Mouse (Mus musculus) hindbrain, embryonic 14.5 days (tissue): Measurements from ENCODE around the gene Orai3. TPM values are rescaled to one million over a fixed set of nuclear protein-coding genes. Genes with fewer than 3 reads are reported as not detected.
A peak's percentile ranks its signal among the peaks of the same experiment; 100 is the strongest.

Source experiments
- ATAC-seq: fragments of 200-750 bp; cut with Nextera tagmentation; 2 replicates; pipeline ENCODE4 v1.8.0; 2017; ENCODE audit warnings: moderate number of reproducible peaks, mild to moderate bottlenecking, moderate TSS enrichment, moderate library complexity; ENCODE audit not compliant: low FRiP score
- DNase-seq: peaks from one replicate; pipeline ENCODE4 v3.0.0-alpha.2; 2015; ENCODE audit warnings: low spot score
- H3K27ac ChIP-seq: fragments of 300-500 bp; sonication (generic); 2 replicates; pipeline ENCODE4 v1.5.1; 2014; ENCODE audit warnings: mild to moderate bottlenecking, moderate library complexity
- H3K27me3 ChIP-seq: fragments of 300-500 bp; sonication (generic); 2 replicates; pipeline ENCODE4 v1.6.1; 2014; ENCODE audit warnings: mild to moderate bottlenecking, low read length, mixed read lengths; ENCODE audit not compliant: control insufficient read depth, insufficient read depth
- H3K36me3 ChIP-seq: fragments of 300-500 bp; sonication (generic); replicated peaks from 2 replicates; pipeline ENCODE4 v1.6.1; 2014; ENCODE audit not compliant: control insufficient read depth, insufficient read depth
- H3K4me1 ChIP-seq: fragments of 300-500 bp; sonication (generic); replicated peaks from 2 replicates; pipeline ENCODE4 v1.6.1; 2014; ENCODE audit warnings: antibody characterized with exemption, low read length, mixed read lengths; ENCODE audit not compliant: control insufficient read depth, insufficient read depth
- H3K4me2 ChIP-seq: fragments of 300-500 bp; sonication (generic); replicated peaks from 2 replicates; pipeline ENCODE4 v1.6.1; 2014; ENCODE audit warnings: mild to moderate bottlenecking, moderate library complexity
- H3K4me3 ChIP-seq: fragments of 300-500 bp; sonication (generic); replicated peaks from 2 replicates; pipeline ENCODE4 v1.5.1; 2014; ENCODE audit warnings: mild to moderate bottlenecking, low read length
- H3K9ac ChIP-seq: fragments of 300-500 bp; sonication (generic); 2 replicates; pipeline ENCODE4 v1.6.1; 2014
- H3K9me3 ChIP-seq: fragments of 300-500 bp; sonication (generic); 2 replicates; pipeline ENCODE4 v1.6.1; 2016; ENCODE audit warnings: low read length; ENCODE audit not compliant: control insufficient read depth
- WGBS: fragments of 180-500 bp; shearing (Covaris S2); extraction: QIAGEN DNeasy Blood & Tissue Kit; methylation state at CpG from one replicate; pipeline ENCODE4 v1.1.7; 2014; 5-methylcytosine and 5-hydroxymethylcytosine counted together
- polyA plus RNA-seq: library from polyadenylated mRNA; unstranded; fragments of >200 nt; fragmentation: Nextera tagmentation; extraction: Ambion mirVana; gene quantifications from 2 replicates; pipeline ENCODE4 v1.2.1, GENCODE M21; 2014

The Orai3 gene
- polyA plus RNA-seq, 1 experiment from 2014 or later: 7.3 TPM

DNA sequence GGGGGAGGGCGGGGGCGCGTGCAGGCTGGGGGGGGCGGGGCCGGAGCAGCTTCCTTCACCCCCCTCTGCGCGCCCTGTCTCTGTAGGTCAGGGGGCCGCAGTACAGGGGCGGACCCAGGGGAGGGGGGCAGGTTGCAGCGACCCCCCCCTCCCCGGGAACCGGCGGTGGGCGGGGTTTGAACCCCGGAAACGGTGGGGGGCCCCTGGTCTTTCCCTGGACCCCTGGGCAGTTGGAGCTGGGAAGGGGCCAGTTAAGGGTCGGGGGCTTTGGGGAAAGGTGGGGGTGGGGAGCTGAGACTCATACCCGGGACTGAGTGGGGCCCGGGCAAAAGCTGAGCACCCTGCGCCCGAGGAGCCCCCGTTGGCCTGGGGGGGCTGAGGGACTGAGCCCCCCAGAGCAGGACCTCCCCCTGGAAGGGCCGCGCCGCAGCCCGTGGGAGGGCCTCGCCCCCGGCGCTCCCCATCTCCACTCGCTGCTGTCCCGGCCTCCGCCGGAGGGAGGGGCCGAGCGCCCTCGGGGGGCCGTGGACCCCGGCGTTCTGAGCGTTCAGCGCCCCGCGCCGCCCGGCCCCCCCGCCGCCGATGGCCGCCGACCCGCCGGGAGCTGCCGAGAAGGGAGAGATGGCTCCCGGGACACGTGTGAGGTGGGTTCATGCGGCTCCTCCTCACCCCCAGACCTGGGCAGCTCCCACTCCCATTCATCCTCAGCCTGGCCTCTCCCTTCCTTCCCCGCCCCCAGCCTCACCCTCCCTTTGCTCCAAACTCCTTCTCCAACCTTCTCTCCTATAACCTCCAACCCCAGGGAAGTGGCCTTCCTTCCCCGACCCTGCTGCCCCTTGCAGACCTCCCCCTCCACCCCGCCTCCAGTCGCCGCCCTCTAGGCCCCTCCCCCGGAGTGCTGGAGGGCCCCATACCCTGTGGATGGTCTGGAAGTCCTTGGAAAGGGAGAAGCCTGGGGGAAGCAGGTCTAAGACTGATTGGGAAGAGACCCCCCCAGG lies 22.8 kb upstream of the Orai3 start:
- DNase-seq (no peak), ATAC-seq (no peak)
- H3K9me3 ChIP-seq: no peaks in the 10 kb centered on the region
- peak overlapping the region; percentile 90 for H3K9ac ChIP-seq
- H3K4me3 ChIP-seq: peak overlapping the region; percentile 92
- peaks cover 37% of the 10 kb centered on the region for H3K36me3 ChIP-seq
- 1% methylated on average over 41 of the region's 62 CpGs for WGBS
- H3K4me1 ChIP-seq: peaks cover 16% of the 10 kb centered on the region; the same call in 1 of the 2 replicates
- no peaks in the 10 kb centered on the region for H3K27me3 ChIP-seq
- peak overlapping the region; percentile 66 for H3K4me2 ChIP-seq
- H3K27ac ChIP-seq: peak overlapping the region; percentile 77

DNA sequence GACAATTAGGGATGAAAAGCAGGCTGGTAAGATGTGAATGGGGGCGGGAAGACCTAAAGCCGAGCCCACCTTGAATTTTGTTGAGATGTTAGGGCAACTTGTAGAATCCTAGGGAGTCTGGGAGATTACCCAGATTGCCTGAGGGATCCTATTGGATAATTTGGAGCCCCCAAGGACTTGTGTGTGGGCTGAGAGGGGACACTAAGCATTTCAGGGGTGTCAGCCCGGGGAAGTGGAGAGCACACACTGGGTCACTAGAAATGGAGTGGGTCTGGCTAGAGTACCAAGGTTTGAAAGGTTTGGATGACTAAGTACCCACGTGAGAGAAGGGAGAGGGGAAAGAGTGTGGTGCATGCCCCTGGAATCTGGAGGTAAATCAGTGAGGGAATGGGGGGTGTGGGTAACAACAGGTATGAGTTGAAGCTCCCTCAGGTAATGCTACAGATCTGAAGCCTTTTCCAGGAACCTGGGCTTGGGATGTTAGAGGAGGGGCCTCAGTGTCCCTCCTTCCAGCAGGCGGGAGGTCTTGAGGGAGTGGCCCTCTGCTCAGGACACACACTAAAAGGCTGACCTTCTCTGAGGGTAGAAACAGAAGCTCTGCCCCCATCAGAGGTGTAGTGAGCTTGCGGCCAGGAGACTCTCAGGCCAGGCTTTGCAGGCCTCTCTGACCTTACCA lies 21.9 kb upstream of the Orai3 start:
- WGBS: 45% methylated on average over 6 of the region's 6 CpGs
- Histone ChIP-seq H3K4me1 (peaks cover 16% of the 10 kb centered on the region; the same call in 1 of the 2 replicates), H3K9ac (peak overlapping the region; percentile 90), H3K36me3 (peaks cover 46% of the 10 kb centered on the region), H3K27ac (peak overlapping the region; percentile 77; the same call in 1 of the 2 replicates), H3K4me2 (peak overlapping the region; percentile 66), H3K9me3 (no peaks in the 10 kb centered on the region), H3K27me3 (no peaks in the 10 kb centered on the region), H3K4me3 (peak overlapping the region; percentile 92)
- no peak for ATAC-seq
- DNase-seq: no peak

- peaks cover 16% of the 10 kb centered on the region; the same call in 1 of the 2 replicates for H3K4me1 ChIP-seq
- no peaks in the 10 kb centered on the region for H3K9me3 ChIP-seq
- H3K4me3 ChIP-seq: peak overlapping the region; percentile 92; the same call in 1 of the 2 replicates
- 96% methylated on average over 28 of the region's 28 CpGs for WGBS
- H3K9ac ChIP-seq: no peak overlapping the region
- no peaks in the 10 kb centered on the region for H3K27me3 ChIP-seq
- DNase-seq (no peak), ATAC-seq (no peak)
- no peak overlapping the region for H3K27ac ChIP-seq
- peak overlapping the region; percentile 66; the same call in 1 of the 2 replicates for H3K4me2 ChIP-seq
- peaks cover 51% of the 10 kb centered on the region for H3K36me3 ChIP-seq
Observed at GRCm38 (mm10) chr7:127748235-127748560, 21.4 kb upstream of the Orai3 start.

DNA sequence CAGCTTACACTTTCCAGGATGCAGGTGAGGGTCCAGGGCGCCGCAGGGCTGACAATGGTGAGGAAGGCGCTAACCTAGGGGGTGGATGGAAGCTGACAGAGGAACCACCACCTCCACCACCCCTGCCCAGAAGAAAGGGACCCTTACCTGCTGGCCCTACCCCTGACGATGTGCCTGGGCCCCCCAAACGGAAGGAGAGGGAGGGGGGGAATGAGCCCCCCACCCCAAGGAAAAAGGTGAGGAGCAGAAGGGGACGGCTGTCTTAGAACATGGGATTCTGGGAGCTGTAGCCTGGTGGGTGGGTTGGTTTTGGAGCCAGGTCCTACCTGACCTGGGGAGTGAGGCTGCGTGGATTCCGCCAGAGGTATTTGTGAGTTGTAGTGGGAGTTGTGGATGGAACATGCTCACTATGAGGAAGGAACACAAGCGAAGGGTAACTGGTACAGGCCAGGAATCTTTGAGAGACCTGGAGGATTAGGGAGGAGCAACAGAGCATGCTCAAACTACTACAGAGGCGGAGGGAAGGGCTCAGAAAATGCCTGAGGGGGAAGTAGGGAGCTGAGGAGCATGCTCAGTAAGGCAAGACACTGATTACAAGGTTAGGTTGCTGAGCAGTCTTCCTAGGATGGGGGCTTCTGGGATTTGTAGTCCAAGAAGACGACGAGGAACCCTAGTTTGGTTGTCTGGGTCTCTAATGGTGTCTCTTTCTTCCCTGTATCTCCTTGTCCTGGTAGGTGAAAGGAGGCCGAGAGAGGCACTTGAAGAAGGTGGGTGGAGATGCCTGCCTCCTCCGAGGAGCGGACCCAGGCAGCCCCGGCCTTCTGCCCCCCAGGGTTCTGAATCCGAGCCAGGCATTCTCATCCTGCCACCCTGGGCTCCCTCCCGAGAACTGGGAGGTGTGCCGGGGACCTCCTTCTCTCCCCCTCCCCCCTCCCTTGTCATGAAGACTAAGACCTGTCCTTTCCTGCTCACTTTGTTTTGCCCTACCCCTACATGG lies 19.2 kb upstream of the Orai3 start:
- ATAC-seq (no peak), DNase-seq (no peak)
- no peaks in the 10 kb centered on the region for H3K27me3 ChIP-seq
- no peak overlapping the region for H3K9ac ChIP-seq
- H3K9me3 ChIP-seq: no peaks in the 10 kb centered on the region
- H3K4me1 ChIP-seq: peaks cover 19% of the 10 kb centered on the region; the same call in 1 of the 2 replicates
- 89% methylated on average over 19 of the region's 19 CpGs for WGBS
- H3K36me3 ChIP-seq: peaks cover 73% of the 10 kb centered on the region
- no peak overlapping the region for H3K4me2 ChIP-seq
- no peak overlapping the region for H3K27ac ChIP-seq
- H3K4me3 ChIP-seq: no peak overlapping the region

DNA sequence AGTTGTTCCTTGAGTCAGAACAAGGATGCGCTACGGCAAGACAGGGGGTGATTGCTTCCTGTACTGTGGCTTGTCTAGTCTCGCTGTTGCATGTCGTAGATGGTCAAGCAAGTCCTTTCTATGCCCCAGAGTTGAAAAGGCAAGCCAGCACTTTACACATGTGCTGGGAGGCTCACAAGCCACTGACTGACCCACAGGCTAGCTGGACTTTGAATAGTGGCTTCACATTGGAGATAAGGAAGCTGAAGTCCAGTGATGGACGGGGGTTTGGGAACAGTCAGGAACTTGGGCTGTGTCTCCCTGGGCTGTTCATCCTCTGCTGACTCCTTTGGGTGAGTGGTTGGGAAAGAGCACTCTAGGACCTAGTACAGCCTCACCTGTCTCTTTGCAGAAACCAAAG lies 18.0 kb upstream of the Orai3 start:
- Histone ChIP-seq H3K4me1 (peaks cover 19% of the 10 kb centered on the region; the same call in 1 of the 2 replicates), H3K27me3 (no peaks in the 10 kb centered on the region), H3K4me2 (no peak overlapping the region), H3K4me3 (no peak overlapping the region), H3K36me3 (peaks cover 83% of the 10 kb centered on the region), H3K27ac (no peak overlapping the region), H3K9ac (no peak overlapping the region), H3K9me3 (no peaks in the 10 kb centered on the region)
- 92% methylated on average over 5 of the region's 5 CpGs for WGBS
- DNase-seq: no peak
- ATAC-seq: no peak

- Histone ChIP-seq H3K9me3 (no peaks in the 10 kb centered on the region), H3K27ac (no peak overlapping the region), H3K4me2 (no peak overlapping the region), H3K4me3 (no peak overlapping the region), H3K4me1 (peaks cover 19% of the 10 kb centered on the region; the same call in 1 of the 2 replicates), H3K36me3 (peaks cover 88% of the 10 kb centered on the region), H3K9ac (no peak overlapping the region), H3K27me3 (no peaks in the 10 kb centered on the region)
- WGBS: 95% methylated on average over 27 of the region's 27 CpGs
- no peak for DNase-seq
- ATAC-seq: no peak
Observed at GRCm38 (mm10) chr7:127752069-127752468, 17.5 kb upstream of the Orai3 start.

- H3K9me3 ChIP-seq: no peaks in the 10 kb centered on the region
- DNase-seq (no peak), ATAC-seq (no peak)
- H3K4me1 ChIP-seq: peaks cover 8% of the 10 kb centered on the region; the same call in 1 of the 2 replicates
- no peaks in the 10 kb centered on the region for H3K27me3 ChIP-seq
- H3K4me2 ChIP-seq: no peak overlapping the region
- 0 out of 2 replicates have a peak overlapping the region, but pooled peaks have one; percentile 11 for H3K9ac ChIP-seq
- WGBS: 79% methylated on average over 5 of the region's 5 CpGs
- no peak overlapping the region for H3K27ac ChIP-seq
- peaks cover 98% of the 10 kb centered on the region for H3K36me3 ChIP-seq
- H3K4me3 ChIP-seq: no peak overlapping the region
Observed at GRCm38 (mm10) chr7:127753158-127753557, 16.5 kb upstream of the Orai3 start.

DNA sequence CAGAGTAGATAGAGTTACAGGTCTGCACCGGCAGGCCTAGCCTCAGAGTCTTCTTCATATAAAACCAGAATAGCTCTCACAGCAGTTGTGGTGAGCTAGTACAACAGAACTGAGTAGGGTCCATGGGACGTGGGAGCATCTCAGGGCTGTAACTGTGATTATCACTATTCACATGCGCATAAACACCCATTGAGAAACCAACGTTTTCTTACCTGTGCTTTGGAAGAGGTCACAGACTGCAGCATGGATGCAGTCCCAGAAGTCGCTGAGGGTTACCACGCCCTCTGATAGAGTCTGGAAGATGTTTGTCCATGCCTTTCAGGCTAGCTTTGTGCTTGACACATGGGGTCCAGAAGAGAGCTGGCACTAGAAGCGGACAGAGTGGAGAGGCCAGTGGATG lies 15.9 kb upstream of the Orai3 start:
- no peak for DNase-seq
- 92% methylated on average over 7 of the region's 7 CpGs for WGBS
- no peak overlapping the region for H3K4me2 ChIP-seq
- H3K4me3 ChIP-seq: no peak overlapping the region
- H3K27me3 ChIP-seq: no peaks in the 10 kb centered on the region
- peaks cover 7% of the 10 kb centered on the region; the same call in 1 of the 2 replicates for H3K4me1 ChIP-seq
- H3K36me3 ChIP-seq: peaks cover 98% of the 10 kb centered on the region
- no peaks in the 10 kb centered on the region for H3K9me3 ChIP-seq
- H3K27ac ChIP-seq: no peak overlapping the region
- no peak for ATAC-seq
- no peak overlapping the region for H3K9ac ChIP-seq
